Mouse (Mus musculus) kidney, postnatal 25 days (tissue): ENCODE measurements around the gene Gm20772.
"Not testable (repeated sequence)": the region's sequence is repeated elsewhere in the genome, so short reads cannot be mapped to it uniquely, and the experiment has no call there.

Source experiments
- DNase-seq, 2 experiments: peaks; one replicate each; pipeline ENCODE4 v3.0.0; 2021; ENCODE audit warnings: mixed read lengths in 2 of 2

Gene Gm20772

DNA sequence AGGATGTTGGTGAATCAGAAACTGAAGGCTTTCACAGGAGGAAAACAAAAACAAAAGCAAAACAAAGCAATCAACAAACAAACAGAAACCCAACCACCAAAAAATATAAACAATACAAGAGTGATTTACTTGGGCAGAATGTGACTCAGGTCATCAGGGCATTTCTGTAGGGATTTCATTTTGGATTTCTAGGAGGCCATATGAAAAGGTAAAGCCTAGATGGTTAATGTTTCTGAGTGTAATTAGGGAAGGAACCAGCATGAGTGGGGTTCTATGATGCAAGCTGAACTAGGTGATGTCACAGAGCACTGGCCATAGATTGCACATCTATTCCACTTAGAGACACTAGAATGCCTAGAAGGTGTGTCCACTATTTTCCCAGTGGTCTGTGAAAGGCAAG, at the start of gene Gm20772, which contains the start of gene Gm20831:
Gene Gm20772, plus strand, starts transcription at position 301 of the 400 bp plus-strand sequence.
Gene Gm20831, plus strand, starts transcription at position 301 of the 400 bp plus-strand sequence.
- not testable (repeated sequence) for DNase-seq

DNA sequence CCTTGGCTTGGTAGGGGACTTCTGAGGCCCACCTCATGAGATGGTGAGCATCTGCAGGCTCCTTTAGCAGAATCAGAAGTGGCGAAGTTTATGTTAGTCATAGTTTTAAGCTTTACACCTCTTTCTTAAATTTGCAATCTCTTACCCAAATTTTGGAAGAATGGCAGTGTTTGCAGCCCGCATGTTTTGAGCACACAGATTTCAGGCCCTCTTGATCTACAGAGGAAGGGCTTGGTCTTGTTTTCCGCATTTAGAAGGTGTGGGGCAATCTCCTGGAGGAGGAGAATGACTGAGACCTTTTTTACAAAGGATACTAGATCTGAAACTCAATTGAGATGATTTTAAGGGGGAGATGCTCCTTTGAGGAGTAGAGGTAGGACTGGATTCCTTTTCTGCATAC, 28.4 kb upstream of the Gm20772 start, which contains the start of gene Gm21904:
Gene Gm21904, minus strand, starts transcription at position 101 of the 400 bp plus-strand sequence.
- DNase-seq = not testable (repeated sequence)
